Mouse (Mus musculus): ENCODE results near the gene Bspry. TPM values are rescaled to one million over a fixed set of nuclear protein-coding genes. Genes with fewer than 3 reads are reported as not detected.

Gene Bspry
- total and polyA plus RNA-seq, 3 experiments: 0.19 to 0.50 TPM; not detected in 1

GRCm38 (mm10) chr4:62501964-62502732 lies 22.3 kb downstream of the Bspry start (continued):
- no peak for TF ChIP-seq RAD21 (IDR thresholded peaks at IDR 0.05; ENCODE audit: low read depth, low read length)
- TF ChIP-seq NELFE (IDR thresholded peaks at IDR 0.05; ENCODE audit: low read depth, low read length): peak; percentile 98
- TF ChIP-seq MXI1 (IDR thresholded peaks at IDR 0.05; ENCODE audit: low read depth, low read length): peak; percentile 85; the same call in 1 of the 2 replicates
- TF ChIP-seq HCFC1 (IDR thresholded peaks at IDR 0.05; ENCODE audit: low read depth, low read length): peak; percentile 92
- no peak for TF ChIP-seq TAL1 (IDR thresholded peaks at IDR 0.05; ENCODE audit: low read length)
- no peak for TF ChIP-seq CTCF (IDR thresholded peaks at IDR 0.05 in 2 of 3, conservative IDR thresholded peaks at IDR 0.05 in 1 of 3; ENCODE audit: control insufficient read depth in 1 of 3, insufficient read depth in 1 of 3, low read depth in 2 of 3, low read length in 3 of 3, poor library complexity in 1 of 3, severe bottlenecking in 1 of 3)
- TF ChIP-seq BHLHE40 (IDR thresholded peaks at IDR 0.05; ENCODE audit: borderline replicate concordance, low read depth, low read length): peak; percentile 18; the same call in 1 of the 2 replicates
- TF ChIP-seq MEF2A (IDR thresholded peaks at IDR 0.05; ENCODE audit: extremely low read depth, insufficient replicate concordance, low read depth, low read length, poor library complexity, severe bottlenecking): peak; percentile 59; the same call in 1 of the 2 replicates
- TF ChIP-seq POLR2A (IDR thresholded peaks at IDR 0.05; ENCODE audit: control insufficient read depth in 1 of 2, insufficient read depth in 1 of 2, low read depth in 1 of 2, low read length in 2 of 2, poor library complexity in 1 of 2): peak in 1 of 2 experiments; percentile 98; a peak in 2 of 4 replicates
- TF ChIP-seq MYC (IDR thresholded peaks at IDR 0.05; ENCODE audit: low read depth, low read length): peak; percentile 95
- peak; percentile 34; the same call in 1 of the 2 replicates for TF ChIP-seq GABPA (IDR thresholded peaks at IDR 0.05; ENCODE audit: low read depth, low read length)

- Histone ChIP-seq H3K9ac (ENCODE audit: control insufficient read depth, low read depth, low read length, poor library complexity, severe bottlenecking) (no peak overlapping the region), H3K79me2 (ENCODE audit: control insufficient read depth, insufficient read depth, low read length, poor library complexity) (peaks cover 1% of the 10 kb centered on the region; the same call in 1 of the 2 replicates), H3K4me3 (ENCODE audit: control insufficient read depth in 1 of 2, insufficient read depth in 1 of 2, low read depth in 2 of 2, low read length in 2 of 2) (no peak overlapping the region), H3K36me3 (ENCODE audit: control insufficient read depth in 1 of 2, insufficient read depth in 2 of 2, low read length in 2 of 2) (peaks cover 0 to 10% of the 10 kb centered on the region in 2 experiments; a peak in 2 of 4 replicates), H3K27me3 (ENCODE audit: control insufficient read depth in 1 of 2, insufficient read depth in 2 of 2, low read length in 2 of 2) (no peaks in the 10 kb centered on the region), H3K9me3 (replicated peaks; ENCODE audit: insufficient read depth, low read length) (no peaks in the 10 kb centered on the region), H3K27ac (ENCODE audit: control insufficient read depth, low read depth, low read length) (no peak overlapping the region), H3K4me1 (ENCODE audit: control insufficient read depth in 1 of 2, insufficient read depth in 2 of 2, low read length in 2 of 2) (peaks cover 7 to 15% of the 10 kb centered on the region in 2 experiments; a peak in 3 of 4 replicates)
- TF ChIP-seq MAZ (IDR thresholded peaks at IDR 0.05; ENCODE audit: low read depth, low read length): no peak
- 0 out of 2 replicates have a peak, but pooled peaks have one; percentile 39 for TF ChIP-seq CHD1 (IDR thresholded peaks at IDR 0.05; ENCODE audit: low read depth, low read length)
- peak; percentile 29 for DNase-seq (ENCODE audit: low read depth, low spot score)
These were observed 23.1 kb downstream of the Bspry start for GRCm38 (mm10) chr4:62502969-62503368.

GRCm38 (mm10) chr4:62503374-62503970 lies 23.6 kb downstream of the Bspry start, which contains the start of gene Hdhd3:
Gene Hdhd3, minus strand, starts transcription at chr4:62503467.
- Histone ChIP-seq H3K36me3 (ENCODE audit: control insufficient read depth in 1 of 2, insufficient read depth in 2 of 2, low read length in 2 of 2) (peaks cover 2 to 10% of the 10 kb centered on the region in 2 experiments; a peak in 3 of 4 replicates), H3K9ac (ENCODE audit: control insufficient read depth, low read depth, low read length, poor library complexity, severe bottlenecking) (peak within 1 kb of the TSS; percentile 71), H3K79me2 (ENCODE audit: control insufficient read depth, insufficient read depth, low read length, poor library complexity) (peaks cover 1% of the 10 kb centered on the region; the same call in 1 of the 2 replicates), H3K9me3 (replicated peaks; ENCODE audit: insufficient read depth, low read length) (no peaks in the 10 kb centered on the region), H3K4me1 (ENCODE audit: control insufficient read depth in 1 of 2, insufficient read depth in 2 of 2, low read length in 2 of 2) (peaks cover 7 to 15% of the 10 kb centered on the region in 2 experiments; a peak in 3 of 4 replicates), H3K4me3 (ENCODE audit: control insufficient read depth in 1 of 2, insufficient read depth in 1 of 2, low read depth in 2 of 2, low read length in 2 of 2) (peak within 1 kb of the TSS; percentile 59 to 62), H3K27ac (ENCODE audit: control insufficient read depth, low read depth, low read length) (peak within 1 kb of the TSS; percentile 39), H3K27me3 (ENCODE audit: control insufficient read depth in 1 of 2, insufficient read depth in 2 of 2, low read length in 2 of 2) (no peaks in the 10 kb centered on the region)
- TF ChIP-seq MAFK (IDR thresholded peaks at IDR 0.05; ENCODE audit: borderline replicate concordance, low read depth, low read length) (no peak), MXI1 (IDR thresholded peaks at IDR 0.05; ENCODE audit: low read depth, low read length) (no peak; the same call in none of the 2 replicates), ZKSCAN1 (IDR thresholded peaks at IDR 0.05; ENCODE audit: low read depth, low read length) (no peak), MYC (IDR thresholded peaks at IDR 0.05; ENCODE audit: low read depth, low read length) (0 out of 2 replicates have a peak, but pooled peaks have one; percentile 23), ETS1 (IDR thresholded peaks at IDR 0.05; ENCODE audit: low read depth, low read length) (peak; percentile 15; the same call in 1 of the 2 replicates), POLR2AphosphoS2 (IDR thresholded peaks at IDR 0.05; ENCODE audit: low read length) (no peak), SIN3A (IDR thresholded peaks at IDR 0.05; ENCODE audit: low read length) (no peak), MAX (IDR thresholded peaks at IDR 0.05; ENCODE audit: low read length) (peak; percentile 39; the same call in 1 of the 2 replicates), RCOR1 (IDR thresholded peaks at IDR 0.05; ENCODE audit: low read depth, low read length) (no peak), TBP (IDR thresholded peaks at IDR 0.05; ENCODE audit: low read depth, low read length) (no peak), GATA1 (IDR thresholded peaks at IDR 0.05; ENCODE audit: low read depth, low read length) (peak; percentile 11; the same call in 1 of the 2 replicates), EP300 (IDR thresholded peaks at IDR 0.05; ENCODE audit: low read depth in 1 of 2, low read length in 2 of 2) (no peak)
- DNase-seq (ENCODE audit: low read depth, low spot score): peak; percentile 54
